Mouse (Mus musculus) T-cell, adult 2 months (primary cell): ENCODE measurements around the gene Rab37.

Experiments
- DNase-seq: peaks from one replicate; pipeline ENCODE4 v3.0.0; 2022; ENCODE audit warnings: low spot score

The Rab37 gene

GRCm38 (mm10) chr11:115133800-115134199, 42.6 kb downstream of the Rab37 start, which contains the start of gene Cd300lf:
Gene Cd300lf, minus strand, starts transcription at chr11:115133992.
- DNase-seq = peak; percentile 16

DNA sequence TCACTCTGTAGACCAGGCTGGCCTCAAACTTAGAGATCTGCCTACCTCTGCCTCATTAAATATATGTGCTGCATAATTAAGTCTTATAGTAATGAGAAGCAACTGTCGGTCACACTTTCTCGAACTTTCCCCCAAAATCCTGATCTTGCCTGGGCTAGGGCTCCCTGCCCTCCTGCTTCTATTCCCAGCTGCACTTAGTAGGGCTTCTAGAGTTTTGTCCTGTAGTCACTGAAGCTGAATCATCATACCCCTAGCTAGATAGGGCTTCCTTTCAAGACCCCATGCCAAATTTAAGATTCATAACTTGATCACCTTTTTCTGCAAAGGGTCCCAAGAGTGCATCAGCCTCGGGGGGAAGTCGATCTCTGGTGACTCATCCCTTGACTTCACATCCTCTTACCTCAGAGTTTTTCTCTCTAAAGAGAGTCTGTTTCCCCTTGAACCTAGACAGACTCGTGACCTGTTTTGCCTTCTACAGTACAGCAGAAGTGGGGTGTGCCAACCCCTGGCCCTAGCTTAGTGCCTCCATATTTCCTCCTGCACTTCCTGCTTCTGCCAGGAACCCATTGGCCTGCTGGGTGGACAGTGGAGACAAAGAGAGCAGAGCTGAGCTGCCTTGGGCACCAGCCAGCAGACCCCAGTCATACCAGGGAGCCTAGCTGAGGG, 47.5 kb downstream of the Rab37 start:
- DNase-seq = no peak

DNA sequence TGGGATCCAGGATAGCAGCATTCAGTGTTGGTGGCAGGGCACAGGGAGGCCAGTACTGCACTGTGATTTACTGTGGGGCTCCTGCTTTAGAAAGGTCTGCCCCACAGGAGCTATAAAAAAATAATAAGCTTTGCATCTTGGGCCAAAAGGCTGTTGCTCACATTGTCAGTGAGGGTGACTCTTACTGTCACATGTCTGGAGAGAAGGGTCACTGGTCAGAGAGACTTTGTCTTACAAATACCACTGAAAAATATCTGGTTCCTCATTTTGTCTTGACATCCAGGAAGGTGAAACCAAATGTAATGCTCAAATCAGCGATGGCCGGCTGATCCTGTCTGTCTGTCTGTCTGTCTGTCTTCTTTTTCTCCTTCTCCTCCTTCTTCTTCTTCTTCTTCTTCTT, 50.7 kb downstream of the Rab37 start:
- DNase-seq = no peak

GRCm38 (mm10) chr11:115147813-115148212, 56.6 kb downstream of the Rab37 start:
- DNase-seq = no peak

DNA sequence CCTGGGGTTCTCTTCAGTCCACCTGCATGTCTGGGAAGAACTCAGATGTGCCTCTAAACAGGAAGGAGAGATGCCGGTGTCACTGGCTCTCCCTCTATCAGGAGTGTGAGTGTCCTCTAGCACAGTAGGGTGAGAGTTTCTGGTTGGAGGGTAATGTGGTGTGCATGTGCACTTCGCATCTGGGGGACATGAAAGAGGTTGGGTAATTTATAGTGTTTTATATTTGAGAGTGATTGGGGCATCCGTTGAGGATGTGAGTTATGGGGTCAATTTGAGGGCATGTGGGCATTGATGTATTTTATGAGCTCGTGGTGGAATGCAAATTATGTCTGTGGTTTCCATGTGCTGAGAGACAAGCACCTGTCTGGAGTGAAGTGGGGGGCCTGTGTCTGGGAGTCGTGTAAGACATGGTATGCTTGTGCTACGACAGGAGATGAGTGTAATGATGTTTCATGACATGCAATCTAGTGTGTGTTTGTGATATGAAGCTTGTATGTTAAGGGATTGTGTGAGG, 59.6 kb downstream of the Rab37 start:
- peak; percentile 56 for DNase-seq

- DNase-seq = no peak
Measured at GRCm38 (mm10) chr11:115151755-115152429, 60.7 kb downstream of the Rab37 start.

GRCm38 (mm10) chr11:115153088-115153487, 61.9 kb downstream of the Rab37 start:
- no peak for DNase-seq

- DNase-seq = peak; percentile 93
Measured at GRCm38 (mm10) chr11:115153699-115154292, 62.6 kb downstream of the Rab37 start.

DNA sequence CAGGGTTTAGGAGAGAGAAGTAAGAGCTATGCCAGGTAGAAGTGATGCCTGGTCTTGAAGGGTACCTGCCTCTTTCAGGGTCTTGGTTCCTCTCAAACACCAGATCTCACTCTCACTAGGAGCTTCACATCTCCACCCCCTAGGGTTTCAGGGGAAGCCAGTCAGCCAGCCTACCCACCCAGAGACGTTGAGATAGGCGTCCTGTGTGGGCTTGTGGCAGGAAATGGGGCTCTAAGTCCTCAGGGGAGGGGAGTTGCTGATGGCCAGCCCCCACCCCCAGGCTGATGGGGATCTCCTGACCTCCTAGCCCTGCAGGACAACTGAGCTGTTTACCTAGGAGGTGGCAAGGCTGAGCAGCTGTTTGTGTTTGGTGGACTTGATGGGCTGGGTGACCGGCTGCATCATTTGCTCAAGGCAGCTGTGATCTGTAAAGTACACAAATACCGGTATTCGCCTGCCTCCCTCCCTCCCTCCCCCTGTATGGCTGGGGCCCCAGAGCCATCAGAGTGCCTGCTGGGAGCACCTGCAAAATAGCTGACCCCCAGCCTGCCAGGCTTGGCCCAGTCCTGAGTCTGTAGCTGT, 63.9 kb downstream of the Rab37 start:
- peak; percentile 50 for DNase-seq

- peak; percentile 87 for DNase-seq
Measured at GRCm38 (mm10) chr11:115157933-115158719, 66.9 kb downstream of the Rab37 start.

DNA sequence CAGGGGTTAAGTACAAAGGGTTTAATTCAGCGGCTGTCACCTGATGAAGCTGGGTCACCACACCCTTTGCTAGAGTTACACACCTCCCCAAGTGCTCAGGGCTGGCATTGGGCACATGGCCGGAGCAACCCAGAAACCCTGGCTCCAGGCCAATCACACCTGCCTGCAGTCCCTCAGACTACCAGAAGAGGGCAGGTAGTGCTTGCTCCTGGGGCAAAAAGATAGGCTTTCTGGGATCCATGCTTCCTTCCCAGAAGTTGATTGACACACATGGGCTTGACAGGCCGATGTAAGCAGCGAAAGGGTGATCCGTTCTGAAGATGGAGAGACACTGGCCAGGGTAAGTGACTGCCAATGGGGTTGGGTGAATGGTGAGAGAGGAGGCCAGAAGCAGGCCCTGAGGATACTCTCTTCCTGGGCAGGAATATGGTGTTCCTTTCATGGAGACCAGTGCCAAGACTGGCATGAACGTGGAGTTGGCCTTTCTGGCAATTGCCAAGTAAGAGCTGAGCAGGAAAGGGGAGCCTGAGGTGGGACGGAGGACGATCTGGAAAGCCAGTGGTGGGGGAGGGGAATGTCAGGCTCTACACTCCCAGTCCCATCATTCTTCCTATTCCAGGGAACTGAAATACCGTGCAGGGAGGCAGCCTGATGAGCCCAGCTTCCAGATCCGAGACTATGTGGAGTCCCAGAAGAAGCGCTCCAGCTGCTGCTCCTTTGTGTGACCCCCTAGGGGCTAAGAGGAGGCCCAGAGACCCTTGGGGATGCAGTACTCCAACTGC, 69.0 kb downstream of the Rab37 start:
- DNase-seq = peak; percentile 64

DNA sequence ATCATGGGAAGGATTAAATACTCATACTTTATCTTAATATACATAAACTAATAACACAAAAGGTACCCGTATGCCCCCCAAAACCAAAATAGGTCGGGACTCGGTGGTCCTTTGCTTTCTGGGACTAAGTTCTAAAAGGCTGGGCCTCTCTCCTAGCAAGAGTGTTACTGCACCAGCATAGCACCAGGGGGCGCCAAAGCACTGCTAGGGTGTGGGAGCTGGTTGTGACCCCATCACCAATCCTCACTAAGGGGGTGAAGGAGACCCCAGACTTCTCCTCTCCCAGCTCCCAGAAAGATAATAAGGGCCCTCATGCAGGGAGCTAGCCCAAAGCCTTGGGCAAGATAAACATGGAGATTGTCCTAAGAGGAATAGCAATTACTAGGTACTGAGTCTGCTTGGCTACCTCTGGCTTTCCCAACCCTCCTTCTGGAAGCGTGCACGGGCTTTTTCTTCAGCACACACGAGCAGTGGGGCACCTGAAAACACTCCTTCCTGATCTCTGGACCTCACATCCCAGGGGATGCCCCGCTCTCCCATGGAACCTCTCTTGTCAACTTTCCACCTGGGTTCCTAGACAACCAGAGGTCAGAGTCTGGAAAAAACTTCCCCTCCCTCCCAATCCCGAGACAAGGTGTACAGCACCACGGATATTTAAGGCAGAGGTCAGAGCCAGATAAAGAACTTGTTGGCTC, 69.8 kb downstream of the Rab37 start:
- peak; percentile 74 for DNase-seq

DNA sequence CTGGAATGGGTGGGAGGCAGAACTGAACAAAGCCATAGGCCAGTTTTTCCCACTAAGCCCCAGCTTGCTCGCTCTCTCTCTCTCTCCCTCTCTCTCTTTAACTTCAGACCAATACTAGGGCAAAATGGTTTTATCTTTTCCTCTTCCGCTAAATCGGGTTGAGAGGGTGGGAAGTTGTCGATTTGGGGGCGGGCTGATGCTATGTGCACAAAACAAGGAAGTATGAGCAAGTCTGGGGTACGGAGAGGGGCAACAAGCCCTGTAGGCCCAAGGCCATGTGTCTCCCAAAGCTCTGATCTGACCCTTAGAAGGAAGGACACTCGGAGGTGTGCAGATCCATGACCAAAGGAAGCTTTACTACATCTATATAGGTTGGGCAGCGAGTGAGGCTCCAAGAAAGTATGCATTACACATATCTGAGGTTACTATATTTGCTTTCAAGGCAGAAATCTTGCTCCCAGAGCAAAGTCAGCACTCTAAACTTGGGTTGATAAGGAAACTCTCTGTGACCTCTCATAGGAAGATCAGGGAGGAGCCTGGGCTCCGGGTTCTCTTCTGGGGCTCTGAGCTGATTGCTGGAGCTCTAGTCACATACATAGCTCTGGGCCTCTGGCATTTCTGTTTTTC, 70.5 kb downstream of the Rab37 start:
- peak; percentile 47 for DNase-seq

DNA sequence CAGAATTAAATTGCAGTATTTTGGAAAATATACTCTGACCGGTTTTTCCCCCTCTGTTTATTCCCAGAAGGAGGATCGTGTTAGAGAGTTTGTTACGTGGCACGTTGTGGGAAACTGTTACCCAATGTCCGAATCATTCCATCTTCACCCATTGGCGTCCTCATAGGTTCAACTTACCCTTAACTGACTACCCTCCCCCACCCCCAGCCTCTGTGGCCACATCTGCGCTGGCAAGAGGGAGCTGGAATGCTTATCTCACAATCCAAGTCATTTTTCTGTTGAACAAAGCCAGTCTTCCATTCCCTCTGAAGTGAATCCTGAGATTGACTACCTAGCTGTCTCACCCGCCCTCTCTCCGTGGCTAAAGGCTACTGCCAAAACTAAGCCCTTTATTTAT, 71.0 kb downstream of the Rab37 start:
- DNase-seq = no peak

DNA sequence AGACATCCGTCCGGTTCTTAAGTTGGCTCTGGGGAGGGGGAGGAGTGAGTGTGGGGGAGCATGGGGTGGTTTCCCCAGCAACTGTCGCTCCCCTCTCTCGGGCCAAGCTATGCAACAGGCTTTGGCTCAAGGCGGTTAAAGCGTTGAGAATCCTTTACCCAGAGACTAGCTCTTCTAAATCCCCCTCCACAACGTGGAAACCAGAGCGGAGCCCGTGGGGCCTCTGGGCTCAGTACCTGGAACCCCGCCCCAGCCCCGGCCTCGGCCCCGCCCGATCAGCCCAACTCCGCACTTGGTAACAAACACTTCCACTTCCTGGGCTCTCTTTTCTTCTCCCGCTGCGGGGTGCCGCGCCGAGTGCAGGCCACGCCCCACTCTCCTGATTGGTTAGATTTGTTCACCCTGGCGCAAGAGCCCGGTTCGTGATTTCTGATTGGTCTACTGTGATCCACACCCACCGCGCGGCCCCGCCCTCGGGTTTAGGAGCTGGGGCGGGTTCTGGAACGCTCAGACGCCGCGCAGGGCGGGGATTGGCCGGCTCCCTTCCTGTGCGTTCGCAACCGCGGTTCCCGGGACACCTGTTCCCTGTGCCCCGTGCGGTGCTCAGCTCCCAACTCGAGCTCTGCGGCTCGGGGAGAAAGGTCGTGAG, 71.7 kb downstream of the Rab37 start, which contains the start of gene Slc9a3r1:
TSS of gene Slc9a3r1 (plus strand) at position 510 of the 649 bp plus-strand sequence.
- peak; percentile 99 for DNase-seq

DNA sequence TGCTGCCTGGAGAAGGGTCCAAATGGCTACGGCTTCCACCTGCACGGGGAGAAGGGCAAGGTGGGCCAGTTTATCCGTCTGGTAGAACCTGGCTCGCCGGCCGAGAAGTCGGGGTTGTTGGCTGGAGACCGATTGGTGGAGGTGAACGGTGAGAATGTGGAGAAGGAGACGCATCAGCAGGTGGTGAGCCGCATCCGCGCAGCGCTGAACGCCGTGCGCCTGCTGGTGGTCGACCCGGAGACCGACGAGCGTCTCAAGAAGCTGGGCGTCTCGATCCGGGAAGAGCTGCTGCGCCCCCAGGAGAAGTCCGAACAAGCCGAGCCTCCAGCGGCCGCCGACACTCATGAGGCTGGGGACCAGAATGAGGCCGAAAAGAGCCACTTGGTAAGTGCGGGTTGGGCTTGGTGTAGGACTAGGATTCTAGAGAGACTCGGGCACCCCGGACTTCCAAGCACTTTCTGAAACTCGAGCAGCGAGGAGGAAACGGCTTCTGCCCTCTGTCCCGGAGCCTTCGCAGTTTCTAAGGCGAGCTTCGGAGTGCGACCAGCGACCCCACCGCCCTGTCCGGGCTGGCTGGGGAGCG, 72.4 kb downstream of the Rab37 start:
- peak; percentile 74 for DNase-seq

DNA sequence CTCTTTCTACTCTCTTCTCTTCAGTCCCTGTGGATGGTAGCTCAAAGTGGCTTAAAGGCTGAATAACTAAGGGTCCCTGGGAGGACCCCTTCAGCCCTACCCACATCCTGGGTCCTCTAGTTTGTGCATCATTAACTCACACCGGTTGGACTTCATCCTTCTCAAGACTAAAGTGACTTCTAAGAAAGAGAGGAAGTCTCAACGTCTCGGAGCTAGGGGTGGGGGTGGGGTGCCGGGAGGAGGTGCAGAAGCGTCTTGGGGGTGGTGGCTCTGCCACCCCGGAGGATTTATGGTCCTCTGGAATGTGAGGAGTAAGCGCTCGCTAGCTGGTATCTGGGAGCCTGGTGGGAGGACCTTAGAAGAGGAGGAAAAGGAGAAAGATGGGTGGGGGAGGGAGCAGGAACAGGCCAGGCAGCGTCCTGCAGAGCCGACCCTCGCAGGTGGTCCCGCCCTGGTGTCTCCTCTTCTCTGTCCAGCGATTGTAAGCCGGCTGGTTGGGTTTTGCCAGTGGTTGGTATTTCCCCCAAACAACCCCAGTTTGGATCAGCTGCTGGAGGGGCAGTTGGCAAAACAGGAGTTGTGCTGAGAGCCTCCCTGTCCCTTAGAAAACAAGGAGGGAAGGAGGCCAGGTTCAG, 73.2 kb downstream of the Rab37 start:
- DNase-seq = no peak

GRCm38 (mm10) chr11:115164976-115165374, 73.7 kb downstream of the Rab37 start:
- no peak for DNase-seq
